Mouse (Mus musculus) spleen, adult 18-20 months (tissue): Measurements from ENCODE around the gene Vmp1.

Experiments used
- DNase-seq, 2 experiments: peaks; one replicate each; pipeline ENCODE4 v3.0.0; 2022; ENCODE audit warnings: mixed read lengths in 2 of 2

The Vmp1 gene

DNA sequence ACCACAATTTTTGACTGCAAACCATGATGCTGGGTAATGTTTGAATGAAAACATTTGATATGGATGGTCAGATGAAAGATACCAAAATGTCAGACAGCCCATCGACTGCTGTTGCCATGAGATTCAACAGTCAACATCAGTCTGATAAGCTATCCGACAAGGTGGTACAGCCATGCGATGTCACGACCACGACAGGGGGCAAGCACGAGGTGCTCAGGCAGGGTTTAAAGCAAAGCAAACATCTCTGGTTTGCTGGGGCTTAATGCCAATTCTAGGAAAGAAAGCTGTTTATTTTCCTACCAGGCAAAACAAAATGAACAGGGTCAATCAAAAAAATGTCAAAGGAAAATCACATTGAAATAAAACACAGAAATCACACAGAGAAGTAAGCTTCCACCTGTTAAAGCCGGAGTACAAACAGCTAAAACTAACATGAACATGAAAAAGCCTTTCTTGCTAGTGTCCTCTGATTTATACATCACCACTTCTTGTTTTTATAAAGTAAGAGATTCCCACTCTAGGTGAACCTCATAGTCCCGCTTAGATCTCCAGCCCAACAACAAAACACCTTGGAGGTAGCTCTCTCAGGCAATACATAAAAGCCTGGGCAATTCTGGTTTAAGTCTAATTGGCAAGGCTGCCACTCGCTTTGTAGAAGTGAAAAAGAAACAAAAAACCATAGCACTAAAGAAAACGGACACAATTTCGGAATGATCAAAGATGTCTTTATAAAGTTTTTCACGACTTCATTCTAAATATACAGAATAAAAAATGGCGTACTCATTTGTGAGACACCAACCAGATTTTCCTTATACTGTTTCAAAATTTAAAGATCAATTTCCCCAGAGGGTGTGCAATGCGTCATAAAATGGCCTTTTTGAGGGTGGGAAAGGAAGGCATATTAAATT is 99.4 kb downstream of the Vmp1 start:
- no peak for DNase-seq

- DNase-seq: no peak
These were observed 100.3 kb downstream of the Vmp1 start for GRCm38 (mm10) chr11:86583313-86583825.

GRCm38 (mm10) chr11:86582543-86583260 is 100.9 kb downstream of the Vmp1 start:
- no peak for DNase-seq

- DNase-seq: no peak
These were observed 101.6 kb downstream of the Vmp1 start for GRCm38 (mm10) chr11:86581943-86582542.

DNA sequence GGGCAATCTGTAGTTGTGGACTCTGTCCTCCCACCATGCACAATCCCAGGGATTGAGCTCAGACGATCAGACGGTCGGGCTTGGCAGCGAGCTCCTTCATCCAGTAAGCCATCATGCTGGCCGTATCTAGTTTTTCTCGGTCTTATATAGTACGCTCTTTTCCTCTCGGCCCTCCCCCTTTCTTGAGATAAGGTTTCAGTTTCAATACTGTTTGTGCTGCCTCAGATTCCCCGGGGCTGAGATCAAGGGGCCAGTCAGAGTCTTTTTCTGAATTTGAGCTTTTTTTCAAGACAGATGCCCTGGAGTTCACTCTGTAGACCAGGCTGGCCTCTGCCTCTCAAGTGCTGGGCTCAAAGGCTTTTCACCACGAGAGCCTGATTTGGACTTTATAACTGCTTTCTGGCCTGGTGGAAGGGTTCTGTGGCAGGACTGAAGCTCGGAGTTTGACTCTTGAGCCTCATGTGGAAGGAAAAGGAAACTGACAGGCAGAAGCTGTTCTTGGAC is 102.3 kb downstream of the Vmp1 start:
- peak; percentile 29 to 46 for DNase-seq

- DNase-seq: no peak
These were observed 103.1 kb downstream of the Vmp1 start for GRCm38 (mm10) chr11:86580319-86581113.

DNA sequence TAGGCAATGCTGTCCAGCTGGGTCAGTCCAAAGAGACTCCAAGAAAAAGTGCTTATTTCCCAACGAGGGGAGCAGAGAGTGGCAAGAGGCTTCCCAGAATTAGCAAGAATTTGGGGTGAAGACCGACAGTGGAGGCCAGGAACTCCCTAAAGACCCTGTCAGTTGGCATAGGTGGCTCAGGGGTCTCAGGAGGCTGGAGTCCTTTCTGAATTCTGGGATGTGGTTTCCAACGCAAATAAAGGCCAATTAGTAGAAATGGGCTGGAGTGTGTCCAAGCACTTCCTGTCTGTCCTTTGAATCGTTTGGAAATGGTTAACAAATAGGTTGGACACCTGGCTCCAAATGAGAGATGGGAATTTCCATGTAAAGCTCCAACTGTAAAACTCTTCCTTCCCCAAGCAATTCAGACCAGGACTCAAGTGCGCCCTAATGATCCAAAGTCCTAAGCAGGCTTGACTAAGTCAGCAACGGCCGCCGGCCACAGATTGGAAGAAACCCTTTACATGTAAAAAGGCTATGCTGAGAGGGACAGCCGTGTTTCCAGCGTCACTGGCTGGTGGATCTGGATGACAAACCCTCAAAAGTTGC is 103.8 kb downstream of the Vmp1 start:
- DNase-seq: no peak

GRCm38 (mm10) chr11:86578809-86579730 is 104.6 kb downstream of the Vmp1 start:
- peak; percentile 45 to 55 for DNase-seq

- DNase-seq: no peak
These were observed 105.4 kb downstream of the Vmp1 start for GRCm38 (mm10) chr11:86578106-86578808.

DNA sequence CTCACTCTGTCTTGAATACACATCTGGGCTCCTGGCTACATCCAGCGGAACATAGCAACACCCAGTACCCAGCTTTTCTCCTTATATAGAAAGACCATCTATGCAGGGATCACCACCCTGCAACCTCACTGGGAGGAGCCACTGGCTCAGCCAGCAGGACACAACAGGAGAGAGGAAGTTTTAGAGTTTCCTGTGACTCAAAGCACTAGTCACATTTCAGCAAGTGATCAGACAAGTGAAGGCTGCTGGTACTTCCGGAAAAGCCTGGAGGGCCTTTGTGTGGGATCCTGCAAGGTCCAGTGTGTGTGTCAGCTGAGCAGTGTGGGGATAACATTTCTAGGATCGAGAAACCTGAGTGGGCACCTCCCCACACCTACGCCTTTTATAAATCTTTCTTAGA is 106.4 kb downstream of the Vmp1 start:
- DNase-seq: no peak

- DNase-seq: no peak
These were observed 107.8 kb downstream of the Vmp1 start for GRCm38 (mm10) chr11:86575632-86576378.

GRCm38 (mm10) chr11:86574408-86574807 is 109.2 kb downstream of the Vmp1 start:
- no peak for DNase-seq

- no peak for DNase-seq
These were observed 109.9 kb downstream of the Vmp1 start for GRCm38 (mm10) chr11:86573646-86574231.

DNA sequence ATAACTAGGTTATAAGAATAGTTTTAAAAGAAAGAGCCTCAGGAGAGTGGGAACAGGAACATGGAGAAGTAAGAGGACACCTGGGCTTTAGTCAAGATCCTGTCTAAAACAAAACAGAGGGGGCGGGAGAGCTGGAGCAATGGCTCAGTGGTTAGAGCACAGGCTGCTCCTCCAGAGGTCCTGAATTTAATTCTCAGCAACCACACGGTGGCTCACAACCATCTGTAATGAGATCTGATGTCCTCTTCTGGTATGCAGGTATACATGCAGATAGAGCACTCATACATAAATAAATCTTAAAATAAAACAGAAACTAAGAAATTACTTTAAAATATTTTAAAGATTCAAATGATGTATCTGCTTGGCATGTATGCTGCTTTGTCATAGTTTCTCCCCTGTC is 111.0 kb downstream of the Vmp1 start:
- DNase-seq: no peak

GRCm38 (mm10) chr11:86571871-86572270 is 111.8 kb downstream of the Vmp1 start:
- no peak for DNase-seq

- no peak for DNase-seq
These were observed 112.4 kb downstream of the Vmp1 start for GRCm38 (mm10) chr11:86571047-86571855.

- DNase-seq: no peak
These were observed 113.3 kb downstream of the Vmp1 start for GRCm38 (mm10) chr11:86570261-86570746.

- DNase-seq: no peak
These were observed 115.2 kb downstream of the Vmp1 start for GRCm38 (mm10) chr11:86568425-86568824.
